Mouse (Mus musculus) hindlimb bud, embryonic 11.5 days (tissue): ENCODE data around the gene Lmo2.

ENCODE experiments used
- DNase-seq: peaks from one replicate; pipeline ENCODE4 v3.0.0-alpha.2; 2012; ENCODE audit warnings: low read depth, low spot score; ENCODE audit errors: extremely low spot score

Lmo2 gene

GRCm38 (mm10) chr2:103941085-103941484 is 16.7 kb upstream of the Lmo2 start:
- no peak for DNase-seq

DNA sequence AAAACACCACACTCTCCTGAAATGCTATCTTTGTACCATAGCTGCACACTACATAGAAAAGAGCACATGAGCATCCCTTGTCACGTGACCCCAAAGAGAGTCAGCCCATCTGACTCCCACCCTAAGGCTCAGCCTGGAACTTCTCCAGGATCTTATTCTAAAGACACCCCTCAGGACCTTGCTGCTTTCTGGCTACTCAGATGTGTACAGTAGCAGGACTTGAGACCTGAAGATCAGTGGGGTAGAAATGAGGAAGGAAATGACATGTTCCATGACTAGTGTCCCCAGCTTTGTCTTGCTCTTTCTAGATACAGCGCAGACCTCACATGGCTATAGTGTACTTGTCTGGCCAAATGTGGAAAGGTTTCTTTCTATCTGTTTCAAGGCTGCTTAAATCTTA is 12.9 kb upstream of the Lmo2 start:
- no peak for DNase-seq

DNA sequence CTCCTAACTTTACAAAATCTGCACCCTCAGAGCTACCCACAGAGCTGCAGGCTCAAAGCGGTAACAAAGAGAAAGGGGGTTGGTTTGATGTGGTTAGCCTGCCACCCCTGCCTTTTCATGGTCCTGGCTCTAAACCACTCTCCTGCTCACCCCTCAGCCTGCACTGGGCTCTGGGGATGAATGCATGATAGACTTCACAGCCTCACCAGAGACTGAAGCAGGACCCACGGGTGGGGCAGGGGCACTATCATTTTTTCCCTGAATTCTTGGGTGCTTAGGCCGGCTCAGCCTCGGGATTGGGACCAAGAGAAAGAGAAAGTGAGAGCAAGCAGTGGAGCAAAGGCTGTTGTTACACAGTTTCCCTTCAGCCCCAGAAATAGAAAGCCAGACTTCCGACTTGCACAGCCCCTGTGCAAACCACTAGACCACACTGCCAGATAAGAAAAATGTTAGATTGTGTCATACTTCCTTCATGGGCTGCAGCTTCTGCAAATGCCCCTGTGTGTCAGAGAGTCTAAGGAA is 12.2 kb upstream of the Lmo2 start:
- no peak for DNase-seq

GRCm38 (mm10) chr2:103946892-103947291 is 10.9 kb upstream of the Lmo2 start:
- no peak for DNase-seq

DNA sequence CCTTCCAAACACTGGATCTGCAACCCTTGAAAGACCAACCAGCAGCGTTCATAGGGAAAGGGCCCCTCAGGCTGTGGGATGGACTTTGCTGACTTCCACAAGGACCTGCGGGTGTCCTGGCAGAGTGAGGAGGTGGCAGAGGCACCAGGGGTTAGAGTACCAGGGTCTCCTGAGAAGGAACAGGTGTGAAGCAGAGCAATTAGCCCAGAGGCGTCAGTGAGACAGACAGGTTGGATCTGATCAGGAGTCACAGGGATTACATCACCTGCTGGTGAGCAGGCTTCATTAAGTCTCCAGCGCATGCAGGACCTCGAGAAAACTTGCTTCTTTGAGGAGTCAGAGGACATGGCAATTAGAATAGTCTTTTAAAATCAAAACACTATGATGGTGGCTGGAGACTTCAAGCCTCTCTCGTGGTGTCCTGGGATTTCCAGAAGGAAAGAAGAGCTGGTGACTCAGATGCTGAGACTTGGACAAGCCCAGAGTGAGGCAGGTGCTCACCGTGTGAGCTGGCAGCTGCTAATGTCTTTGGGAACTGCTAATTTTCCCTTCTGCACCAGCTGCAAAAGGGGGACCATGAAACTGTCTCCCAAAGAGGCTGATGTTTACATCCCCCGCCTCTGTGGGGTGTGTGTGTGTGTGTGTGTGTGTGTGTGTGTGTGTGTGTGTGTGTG is 9.7 kb upstream of the Lmo2 start:
- no peak for DNase-seq

GRCm38 (mm10) chr2:103953050-103953835 is 4.5 kb upstream of the Lmo2 start:
- DNase-seq = no peak

- no peak for DNase-seq
These were observed 2.1 kb upstream of the Lmo2 start for GRCm38 (mm10) chr2:103955714-103956113.

- no peak for DNase-seq
These were observed 919 bp upstream of the Lmo2 start for GRCm38 (mm10) chr2:103956867-103957266.

- no peak for DNase-seq
These were observed 848 bp downstream of the Lmo2 start for GRCm38 (mm10) chr2:103958634-103959033.

GRCm38 (mm10) chr2:103959066-103959465 is 1.3 kb downstream of the Lmo2 start:
- no peak for DNase-seq

DNA sequence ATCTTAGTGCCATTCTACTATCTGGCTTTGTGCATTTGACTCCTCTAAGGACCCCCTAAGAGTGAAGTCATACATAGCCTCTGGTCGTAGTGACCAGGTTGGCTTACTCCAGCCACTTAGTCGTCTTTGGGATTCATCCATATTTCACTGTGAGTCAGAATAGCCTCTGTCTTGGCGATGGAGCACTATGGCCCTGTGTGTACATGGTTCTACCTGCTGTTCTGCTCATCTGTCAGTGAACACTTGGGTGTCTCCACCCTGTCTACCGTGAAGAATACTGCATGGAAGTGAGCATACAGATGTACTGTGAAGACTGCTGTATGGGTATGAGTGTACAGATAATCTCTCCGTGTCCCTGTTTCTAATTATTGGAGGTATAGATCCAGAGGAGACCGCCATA is 1.8 kb downstream of the Lmo2 start:
- DNase-seq = no peak

- DNase-seq = no peak
These were observed 4.6 kb downstream of the Lmo2 start for GRCm38 (mm10) chr2:103962349-103962748.

GRCm38 (mm10) chr2:103965391-103965790 is 7.6 kb downstream of the Lmo2 start:
- no peak for DNase-seq

- DNase-seq = no peak
These were observed 10.4 kb downstream of the Lmo2 start for GRCm38 (mm10) chr2:103968186-103968585.

GRCm38 (mm10) chr2:103968919-103969436 is 11.2 kb downstream of the Lmo2 start:
- DNase-seq = no peak

DNA sequence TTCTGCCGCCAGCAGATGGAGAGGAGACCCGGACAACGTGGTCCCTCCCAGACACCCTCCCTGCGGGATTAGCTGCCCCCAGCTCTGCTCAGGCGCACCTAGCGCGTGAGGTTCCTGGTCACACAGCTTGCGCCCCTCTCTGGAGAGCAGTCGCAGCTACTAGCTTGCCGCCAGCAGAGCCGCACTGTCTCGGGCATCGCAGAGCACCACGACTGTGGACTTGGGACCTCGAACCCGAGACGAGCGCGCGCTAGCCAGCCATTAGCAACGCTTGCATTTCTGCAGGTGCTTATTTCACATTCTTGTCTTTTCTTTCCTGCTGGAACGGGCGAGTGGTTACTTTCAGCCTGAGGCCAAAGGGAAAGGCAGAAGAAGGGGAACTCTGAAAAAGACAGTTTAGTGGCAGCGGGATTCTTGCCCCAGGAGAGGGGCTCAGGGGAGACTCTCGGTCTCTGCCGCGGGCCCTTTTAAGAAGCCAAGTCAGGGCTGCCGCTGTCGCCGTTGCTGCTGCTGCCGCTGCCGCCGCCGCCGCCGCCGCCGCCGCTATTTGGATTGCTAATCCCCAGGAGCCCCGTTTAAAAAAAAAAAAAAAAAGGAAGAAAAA is 11.8 kb downstream of the Lmo2 start:
- DNase-seq = no peak

DNA sequence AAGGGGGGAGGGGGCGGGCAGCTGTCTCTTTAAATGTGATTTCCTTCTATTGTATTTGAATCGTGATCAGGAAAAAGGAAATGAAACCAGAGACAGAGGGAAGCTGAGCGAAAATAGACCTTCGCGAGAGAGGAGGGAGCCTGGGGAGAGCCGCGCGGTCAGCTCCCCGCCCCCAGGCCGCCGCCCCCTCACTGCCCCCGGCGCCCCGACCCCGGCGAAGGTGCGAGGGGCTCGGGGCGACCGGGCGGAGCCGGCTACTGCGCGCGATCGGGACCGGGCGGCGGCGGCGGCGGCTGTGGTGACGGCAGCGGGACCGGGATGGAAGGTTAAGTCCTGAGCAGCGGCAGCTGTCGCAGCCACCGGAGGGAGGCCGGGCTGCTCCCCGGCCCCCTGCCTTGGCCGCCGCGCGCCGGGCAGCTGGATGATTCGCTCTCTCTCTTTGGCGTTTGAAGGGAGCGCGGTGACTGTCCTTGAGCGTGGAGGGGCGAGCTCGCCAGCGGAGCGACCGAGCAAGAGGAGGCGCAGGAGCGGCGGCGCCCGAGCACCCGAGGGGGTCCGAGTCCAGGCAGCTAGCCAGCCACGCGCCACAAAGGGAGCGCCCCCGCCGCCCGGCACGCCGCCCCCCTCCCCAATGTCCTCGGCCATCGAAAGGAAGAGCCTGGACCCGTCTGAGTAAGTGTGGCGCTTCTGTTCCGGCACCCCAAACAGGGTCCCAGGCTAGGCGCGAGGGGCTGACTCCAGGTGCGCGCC is 12.4 kb downstream of the Lmo2 start:
- no peak for DNase-seq

DNA sequence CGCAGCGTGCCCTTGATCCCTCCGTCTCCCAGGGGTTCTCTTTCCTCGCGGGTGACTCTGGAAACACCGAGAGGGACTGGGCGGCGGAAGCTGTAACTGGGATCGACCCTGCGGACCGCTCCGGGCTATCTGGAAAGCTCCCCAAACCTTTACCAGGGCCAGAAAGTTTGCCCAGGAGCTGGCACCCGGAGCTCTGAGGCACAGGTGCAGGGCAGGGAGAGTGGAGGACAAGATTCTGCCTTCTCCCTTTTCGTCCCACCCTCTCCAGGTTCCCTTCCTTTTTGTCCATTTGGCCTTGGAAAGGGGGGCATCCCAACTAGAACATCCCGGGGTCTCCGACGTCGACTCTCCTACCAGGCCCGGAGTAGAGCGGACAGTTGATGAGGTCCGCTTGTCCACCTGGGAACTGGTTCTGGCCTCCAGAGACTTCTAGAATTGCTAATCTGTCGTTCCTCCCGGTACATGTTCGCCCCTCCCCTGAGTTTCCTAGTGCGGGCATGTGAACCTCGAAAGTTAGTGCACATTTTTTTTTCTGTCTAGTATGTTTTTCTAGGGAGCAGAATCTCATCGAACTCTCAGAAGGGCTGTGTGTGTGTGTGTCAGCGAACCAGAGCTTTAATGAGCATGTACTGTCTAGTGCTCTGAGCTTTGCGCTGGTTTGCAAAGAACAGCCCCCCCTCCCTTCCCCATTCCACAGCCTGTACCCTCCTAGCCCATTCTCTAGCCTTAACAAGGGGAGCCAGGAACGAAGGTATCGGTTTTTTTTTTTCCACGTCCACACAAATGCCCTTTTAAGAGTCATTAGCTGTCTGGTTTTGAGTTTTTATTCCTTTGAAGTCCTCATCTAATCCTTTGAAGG is 13.2 kb downstream of the Lmo2 start:
- peak; percentile 28 for DNase-seq

DNA sequence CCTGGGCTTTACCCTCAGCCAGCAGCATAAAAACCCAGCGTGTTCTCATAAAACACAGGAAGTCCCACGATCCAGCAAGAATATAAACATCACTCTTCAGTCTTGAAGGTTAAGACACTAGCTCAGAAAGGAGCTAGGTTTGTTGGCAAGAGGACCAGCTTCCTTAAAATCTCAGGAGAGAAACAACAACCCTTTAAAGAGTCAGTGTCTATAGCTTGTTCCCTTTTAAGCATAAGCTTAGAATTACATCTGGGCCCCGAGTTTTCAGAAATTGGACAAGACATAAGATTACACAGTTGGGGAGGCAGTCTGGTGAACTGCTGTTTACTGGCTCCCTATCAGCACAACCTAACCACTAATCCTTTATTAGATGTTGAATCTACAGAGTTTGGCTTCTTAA is 14.1 kb downstream of the Lmo2 start:
- DNase-seq = no peak

GRCm38 (mm10) chr2:103975904-103976303 is 18.1 kb downstream of the Lmo2 start:
- DNase-seq = no peak
